Mouse (Mus musculus) midbrain, embryonic 13.5 days (tissue): ENCODE results near the gene Zap70. TPM values are rescaled to one million over a fixed set of nuclear protein-coding genes. Genes with fewer than 3 reads are reported as not detected.
A peak's percentile ranks its signal among the peaks of the same experiment; 100 is the strongest.

Experiments used
- ATAC-seq: fragments of 200-750 bp; cut with Nextera tagmentation; 2 replicates; pipeline ENCODE4 v1.8.0; 2017; ENCODE audit warnings: mild to moderate bottlenecking, moderate TSS enrichment, moderate library complexity
- H3K27ac ChIP-seq: fragments of 300-500 bp; sonication (generic); 2 replicates; pipeline ENCODE4 v1.5.1; 2015; ENCODE audit warnings: inconsistent platforms, mild to moderate bottlenecking, moderate library complexity
- H3K27me3 ChIP-seq: fragments of 300-500 bp; sonication (generic); 2 replicates; pipeline ENCODE4 v1.6.1; 2015; ENCODE audit warnings: mild to moderate bottlenecking, inconsistent platforms
- H3K36me3 ChIP-seq: fragments of 300-500 bp; sonication (generic); 2 replicates; pipeline ENCODE4 v1.6.1; 2015; ENCODE audit warnings: mild to moderate bottlenecking, inconsistent platforms
- H3K4me1 ChIP-seq: fragments of 300-500 bp; sonication (generic); replicated peaks from 2 replicates; pipeline ENCODE4 v1.6.1; 2015; ENCODE audit warnings: inconsistent platforms
- H3K4me2 ChIP-seq: fragments of 300-500 bp; sonication (generic); replicated peaks from 2 replicates; pipeline ENCODE4 v1.6.1; 2015; ENCODE audit warnings: moderate library complexity, mild to moderate bottlenecking, inconsistent platforms
- H3K4me3 ChIP-seq: fragments of 300-500 bp; sonication (generic); replicated peaks from 2 replicates; pipeline ENCODE4 v1.5.1; 2015; ENCODE audit warnings: mild to moderate bottlenecking, inconsistent platforms
- H3K9ac ChIP-seq: fragments of 300-500 bp; sonication (generic); replicated peaks from 2 replicates; pipeline ENCODE4 v1.6.1; 2015; ENCODE audit warnings: mild to moderate bottlenecking, inconsistent platforms
- H3K9me3 ChIP-seq: fragments of 300-500 bp; sonication (generic); 2 replicates; pipeline ENCODE4 v1.6.1; 2016; ENCODE audit warnings: mild to moderate bottlenecking, inconsistent platforms
- WGBS: fragments of 180-500 bp; shearing (Covaris S2); methylation state at CpG from one replicate; pipeline ENCODE4 v1.1.7; 2015; 5-methylcytosine and 5-hydroxymethylcytosine counted together
- polyA plus RNA-seq: library from polyadenylated mRNA; unstranded; fragments of >200 nt; fragmentation: Nextera tagmentation; extraction: Ambion mirVana; gene quantifications from 2 replicates; pipeline ENCODE4 v1.2.1, GENCODE M21; 2015

Gene Zap70
- 0.65 and 1.1 TPM in 2 replicates for polyA plus RNA-seq

GRCm38 (mm10) chr1:36761568-36761967, at the start of gene Zap70:
Gene Zap70, plus strand, starts transcription at chr1:36761798.
- H3K27ac ChIP-seq = no peak within 1 kb of the TSS
- WGBS = 88% methylated on average over 11 of the region's 11 CpGs
- H3K27me3 ChIP-seq = no peaks in the 10 kb centered on the region
- ATAC-seq = no peak
- H3K36me3 ChIP-seq = no peaks in the 10 kb centered on the region
- no peaks in the 10 kb centered on the region for H3K9me3 ChIP-seq
- no peak within 1 kb of the TSS for H3K9ac ChIP-seq
- no peaks in the 10 kb centered on the region for H3K4me1 ChIP-seq
- H3K4me2 ChIP-seq = no peak within 1 kb of the TSS
- no peak within 1 kb of the TSS for H3K4me3 ChIP-seq

- no peak for ATAC-seq
- no peaks in the 10 kb centered on the region for H3K9me3 ChIP-seq
- no peak within 1 kb of the TSS for H3K4me3 ChIP-seq
- H3K4me1 ChIP-seq = no peaks in the 10 kb centered on the region
- H3K36me3 ChIP-seq = no peaks in the 10 kb centered on the region
- no peak within 1 kb of the TSS for H3K4me2 ChIP-seq
- WGBS = 86% methylated on average over 5 of the region's 5 CpGs
- H3K9ac ChIP-seq = no peak within 1 kb of the TSS
- no peak within 1 kb of the TSS for H3K27ac ChIP-seq
- no peaks in the 10 kb centered on the region for H3K27me3 ChIP-seq
Observed at GRCm38 (mm10) chr1:36714311-36714710, 47.3 kb upstream of the Zap70 start, which contains the start of gene Actr1b. Gene Actr1b, minus strand, starts transcription at chr1:36714422.

- no peak overlapping the region for H3K4me3 ChIP-seq
- ATAC-seq = no peak
- H3K9me3 ChIP-seq = no peaks in the 10 kb centered on the region
- no peaks in the 10 kb centered on the region for H3K27me3 ChIP-seq
- H3K4me1 ChIP-seq = no peaks in the 10 kb centered on the region
- WGBS = 88% methylated on average over 1 of the region's 1 CpGs
- H3K36me3 ChIP-seq = no peaks in the 10 kb centered on the region
- H3K4me2 ChIP-seq = no peak overlapping the region
- no peak overlapping the region for H3K27ac ChIP-seq
- H3K9ac ChIP-seq = no peak overlapping the region
Observed at GRCm38 (mm10) chr1:36718786-36719185, 42.8 kb upstream of the Zap70 start.

GRCm38 (mm10) chr1:36723146-36724056, 38.2 kb upstream of the Zap70 start:
- WGBS = 83% methylated on average over 16 of the region's 16 CpGs
- Histone ChIP-seq H3K27me3 (no peaks in the 10 kb centered on the region), H3K27ac (no peak overlapping the region), H3K36me3 (no peaks in the 10 kb centered on the region), H3K4me3 (no peak overlapping the region), H3K4me2 (no peak overlapping the region), H3K9me3 (no peaks in the 10 kb centered on the region), H3K9ac (no peak overlapping the region), H3K4me1 (no peaks in the 10 kb centered on the region)
- no peak for ATAC-seq

- no peak overlapping the region for H3K4me2 ChIP-seq
- ATAC-seq = no peak
- no peaks in the 10 kb centered on the region for H3K9me3 ChIP-seq
- WGBS = 74% methylated on average over 4 of the region's 4 CpGs
- H3K4me1 ChIP-seq = no peaks in the 10 kb centered on the region
- H3K36me3 ChIP-seq = no peaks in the 10 kb centered on the region
- H3K27ac ChIP-seq = no peak overlapping the region
- H3K4me3 ChIP-seq = no peak overlapping the region
- no peak overlapping the region for H3K9ac ChIP-seq
- no peaks in the 10 kb centered on the region for H3K27me3 ChIP-seq
Observed at GRCm38 (mm10) chr1:36724057-36724431, 37.6 kb upstream of the Zap70 start.

GRCm38 (mm10) chr1:36737300-36737699, 24.3 kb upstream of the Zap70 start:
- Histone ChIP-seq H3K4me3 (no peak overlapping the region), H3K9ac (no peak overlapping the region), H3K4me2 (no peak overlapping the region), H3K27ac (no peak overlapping the region), H3K36me3 (no peaks in the 10 kb centered on the region), H3K4me1 (no peaks in the 10 kb centered on the region), H3K27me3 (no peaks in the 10 kb centered on the region), H3K9me3 (no peaks in the 10 kb centered on the region)
- WGBS = 14% methylated on average over 4 of the region's 4 CpGs
- ATAC-seq = no peak; the same call in 1 of the 2 replicates

GRCm38 (mm10) chr1:36739231-36739630, 22.4 kb upstream of the Zap70 start:
- 73% methylated on average over 5 of the region's 5 CpGs for WGBS
- Histone ChIP-seq H3K4me2 (no peak overlapping the region), H3K27me3 (no peaks in the 10 kb centered on the region), H3K9me3 (no peaks in the 10 kb centered on the region), H3K4me1 (peaks cover 6% of the 10 kb centered on the region), H3K27ac (no peak overlapping the region), H3K9ac (no peak overlapping the region), H3K36me3 (no peaks in the 10 kb centered on the region), H3K4me3 (no peak overlapping the region)
- ATAC-seq = no peak

- no peak overlapping the region for H3K4me2 ChIP-seq
Observed at GRCm38 (mm10) chr1:36743046-36743445, 18.6 kb upstream of the Zap70 start.

GRCm38 (mm10) chr1:36744268-36744944, 17.2 kb upstream of the Zap70 start:
- no peak overlapping the region for H3K9ac ChIP-seq
- peak; percentile 93 for ATAC-seq
- no peaks in the 10 kb centered on the region for H3K36me3 ChIP-seq
- H3K27ac ChIP-seq = peak overlapping the region; percentile 62
- H3K4me3 ChIP-seq = peak overlapping the region; percentile 25
- peak overlapping the region; percentile 51 for H3K4me2 ChIP-seq
- peaks cover 21% of the 10 kb centered on the region for H3K4me1 ChIP-seq
- 22% methylated on average over 17 of the region's 17 CpGs for WGBS
- no peaks in the 10 kb centered on the region for H3K9me3 ChIP-seq
- no peaks in the 10 kb centered on the region for H3K27me3 ChIP-seq

More at GRCm38 (mm10) chr1:36743046-36743445, 18.6 kb upstream of the Zap70 start:
- Histone ChIP-seq H3K4me1 (peaks cover 21% of the 10 kb centered on the region), H3K9me3 (no peaks in the 10 kb centered on the region), H3K36me3 (no peaks in the 10 kb centered on the region), H3K4me3 (no peak overlapping the region), H3K27me3 (no peaks in the 10 kb centered on the region), H3K27ac (no peak overlapping the region), H3K9ac (no peak overlapping the region)
- WGBS = 84% methylated on average over 9 of the region's 9 CpGs
- ATAC-seq = no peak

- Histone ChIP-seq H3K4me1 (peaks cover 21% of the 10 kb centered on the region), H3K27me3 (no peaks in the 10 kb centered on the region), H3K4me2 (no peak overlapping the region), H3K36me3 (no peaks in the 10 kb centered on the region), H3K9ac (no peak overlapping the region), H3K27ac (no peak overlapping the region), H3K4me3 (no peak overlapping the region), H3K9me3 (no peaks in the 10 kb centered on the region)
- 36% methylated on average over 4 of the region's 4 CpGs for WGBS
- no peak for ATAC-seq
Observed at GRCm38 (mm10) chr1:36745661-36746060, 15.9 kb upstream of the Zap70 start.

GRCm38 (mm10) chr1:36746452-36746851, 15.1 kb upstream of the Zap70 start:
- Histone ChIP-seq H3K9me3 (no peaks in the 10 kb centered on the region), H3K36me3 (no peaks in the 10 kb centered on the region), H3K9ac (no peak overlapping the region), H3K4me2 (no peak overlapping the region), H3K27me3 (no peaks in the 10 kb centered on the region), H3K4me1 (peaks cover 21% of the 10 kb centered on the region), H3K4me3 (no peak overlapping the region), H3K27ac (no peak overlapping the region)
- no peak for ATAC-seq
- 48% methylated on average over 15 of the region's 15 CpGs for WGBS

GRCm38 (mm10) chr1:36753932-36754675, 7.5 kb upstream of the Zap70 start:
- no peaks in the 10 kb centered on the region for H3K27me3 ChIP-seq
- H3K9me3 ChIP-seq = no peaks in the 10 kb centered on the region
- H3K9ac ChIP-seq = no peak overlapping the region
- no peaks in the 10 kb centered on the region for H3K36me3 ChIP-seq
- H3K4me2 ChIP-seq = no peak overlapping the region
- 82% methylated on average over 6 of the region's 6 CpGs for WGBS
- no peak for ATAC-seq
- no peaks in the 10 kb centered on the region for H3K4me1 ChIP-seq
- H3K4me3 ChIP-seq = no peak overlapping the region
- H3K27ac ChIP-seq = no peak overlapping the region
